Mouse (Mus musculus): ENCODE results near the gene Chrnb2.

GRCm38 (mm10) chr3:89794616-89795015 is 30.2 kb upstream of the Chrnb2 start:
- TF ChIP-seq EP300 (IDR thresholded peaks at IDR 0.05; ENCODE audit: insufficient read depth, low read depth, low read length) (no peak), CTCF (IDR thresholded peaks at IDR 0.05) (no peak), POLR2A (IDR thresholded peaks at IDR 0.05; ENCODE audit: insufficient read depth, low read depth, low read length) (no peak)

All from heart, adult 2 months (tissue).